Mouse (Mus musculus): ENCODE data around the gene Cplane1.

GRCm38 (mm10) chr15:8190435-8190834 is 21.5 kb downstream of the Cplane1 start:
- TF ChIP-seq EP300 (IDR thresholded peaks at IDR 0.05; ENCODE audit: low read depth) = no peak
- TF ChIP-seq CTCF (IDR thresholded peaks at IDR 0.05; ENCODE audit: low read depth) = no peak
